Mouse (Mus musculus) brain, adult 2 months (tissue): ENCODE data around the gene Padi2.

Experiments
- DNase-seq: peaks from one replicate; pipeline ENCODE4 v3.0.0; 2011; ENCODE audit warnings: low read depth, low spot score

Gene Padi2

GRCm38 (mm10) chr4:140881026-140881670 lies 25.0 kb upstream of the Padi2 start:
- no peak for DNase-seq

- no peak for DNase-seq
These were observed 24.4 kb upstream of the Padi2 start for GRCm38 (mm10) chr4:140881771-140882170.

- DNase-seq: no peak
These were observed 23.8 kb upstream of the Padi2 start for GRCm38 (mm10) chr4:140882365-140882764.

GRCm38 (mm10) chr4:140882981-140883380 lies 23.2 kb upstream of the Padi2 start:
- DNase-seq: no peak

- peak; percentile 42 for DNase-seq
These were observed 22.3 kb upstream of the Padi2 start for GRCm38 (mm10) chr4:140883852-140884251.

GRCm38 (mm10) chr4:140891525-140892162 lies 14.5 kb upstream of the Padi2 start:
- DNase-seq: no peak

GRCm38 (mm10) chr4:140892163-140892530 lies 14.0 kb upstream of the Padi2 start:
- DNase-seq: no peak

GRCm38 (mm10) chr4:140904776-140905425 lies 1.2 kb upstream of the Padi2 start:
- DNase-seq: no peak

GRCm38 (mm10) chr4:140905426-140905871 lies 695 bp upstream of the Padi2 start:
- DNase-seq: no peak

- DNase-seq: no peak
These were observed 710 bp downstream of the Padi2 start for GRCm38 (mm10) chr4:140906827-140907280.

GRCm38 (mm10) chr4:140907306-140908024 lies 1.3 kb downstream of the Padi2 start:
- DNase-seq: no peak

- DNase-seq: no peak
These were observed 2.5 kb downstream of the Padi2 start for GRCm38 (mm10) chr4:140908627-140909026.

GRCm38 (mm10) chr4:140909536-140909935 lies 3.4 kb downstream of the Padi2 start:
- no peak for DNase-seq

GRCm38 (mm10) chr4:140910661-140911310 lies 4.6 kb downstream of the Padi2 start:
- no peak for DNase-seq

GRCm38 (mm10) chr4:140911416-140911815 lies 5.3 kb downstream of the Padi2 start:
- DNase-seq: no peak

GRCm38 (mm10) chr4:140912271-140912833 lies 6.2 kb downstream of the Padi2 start:
- no peak for DNase-seq

GRCm38 (mm10) chr4:140913565-140913964 lies 7.4 kb downstream of the Padi2 start:
- no peak for DNase-seq

- DNase-seq: peak; percentile 63
These were observed 8.6 kb downstream of the Padi2 start for GRCm38 (mm10) chr4:140914731-140915131.

- no peak for DNase-seq
These were observed 9.1 kb downstream of the Padi2 start for GRCm38 (mm10) chr4:140915235-140915634.

GRCm38 (mm10) chr4:140916296-140916695 lies 10.2 kb downstream of the Padi2 start:
- no peak for DNase-seq

GRCm38 (mm10) chr4:140917451-140917850 lies 11.3 kb downstream of the Padi2 start:
- no peak for DNase-seq
